Mouse (Mus musculus) spleen, adult 2 months (tissue): Measurements from ENCODE around the gene Nemf. TPM values are rescaled to one million over a fixed set of nuclear protein-coding genes. Genes with fewer than 3 reads are reported as not detected.
A peak's percentile ranks its signal among the peaks of the same experiment; 100 is the strongest.

Experiments used
- DNase-seq, 2 experiments: peaks; one replicate each; pipeline versions ENCODE4 v3.0.0 to v3.0.0-alpha.2; 2012 to 2021; ENCODE audit warnings: low spot score in 2 of 2, low read depth in 1 of 2
- H3K27ac ChIP-seq: fragments of 200-500 bp; 2 replicates; pipeline ENCODE4 v1.5.1; 2012; ENCODE audit warnings: low read length, inconsistent platforms; ENCODE audit not compliant: insufficient read depth
- H3K27me3 ChIP-seq: fragments of 200-500 bp; 2 replicates; pipeline ENCODE4 v1.6.1; 2012; ENCODE audit warnings: mild to moderate bottlenecking, moderate library complexity, low read length, inconsistent platforms; ENCODE audit not compliant: control insufficient read depth, insufficient read depth
- H3K36me3 ChIP-seq: fragments of 200-500 bp; 2 replicates; pipeline ENCODE4 v1.6.1; 2012; ENCODE audit warnings: mild to moderate bottlenecking, low read length, inconsistent platforms; ENCODE audit not compliant: control insufficient read depth, insufficient read depth
- H3K4me1 ChIP-seq: fragments of 200-500 bp; 2 replicates; pipeline ENCODE4 v1.6.1; 2011; ENCODE audit warnings: inconsistent platforms; ENCODE audit not compliant: control insufficient read depth, insufficient read depth, insufficient read length
- H3K4me3 ChIP-seq: fragments of 200-500 bp; 2 replicates; pipeline ENCODE4 v1.5.1; 2011; ENCODE audit warnings: mild to moderate bottlenecking, inconsistent platforms; ENCODE audit not compliant: insufficient read depth, insufficient read length; ENCODE audit errors: extremely low read depth
- CTCF ChIP-seq: fragments of 200-500 bp; IDR thresholded peaks from 2 replicates; pipeline ENCODE4 v1.5.1; 2011; ENCODE audit warnings: mild to moderate bottlenecking, inconsistent platforms; ENCODE audit not compliant: insufficient read depth, insufficient read length, insufficient replicate concordance; ENCODE audit errors: extremely low read depth
- POLR2A ChIP-seq: fragments of 200-500 bp; IDR thresholded peaks from 2 replicates; pipeline ENCODE4 v1.6.1; 2011; ENCODE audit warnings: low read depth, low read length, inconsistent platforms
- WGBS: fragments of 180-500 bp; shearing (Covaris S2); methylation state at CpG from one replicate; pipeline ENCODE4 v1.1.7; 2018; 5-methylcytosine and 5-hydroxymethylcytosine counted together
- polyA plus RNA-seq: library from polyadenylated mRNA; depleted of rRNA; stranded (reverse); fragments of >200 nt; gene quantifications from 2 replicates; pipeline ENCODE4 v1.2.3, GENCODE M21; 2012

The Nemf gene
- polyA plus RNA-seq, 1 experiment, result 2.6 TPM

DNA sequence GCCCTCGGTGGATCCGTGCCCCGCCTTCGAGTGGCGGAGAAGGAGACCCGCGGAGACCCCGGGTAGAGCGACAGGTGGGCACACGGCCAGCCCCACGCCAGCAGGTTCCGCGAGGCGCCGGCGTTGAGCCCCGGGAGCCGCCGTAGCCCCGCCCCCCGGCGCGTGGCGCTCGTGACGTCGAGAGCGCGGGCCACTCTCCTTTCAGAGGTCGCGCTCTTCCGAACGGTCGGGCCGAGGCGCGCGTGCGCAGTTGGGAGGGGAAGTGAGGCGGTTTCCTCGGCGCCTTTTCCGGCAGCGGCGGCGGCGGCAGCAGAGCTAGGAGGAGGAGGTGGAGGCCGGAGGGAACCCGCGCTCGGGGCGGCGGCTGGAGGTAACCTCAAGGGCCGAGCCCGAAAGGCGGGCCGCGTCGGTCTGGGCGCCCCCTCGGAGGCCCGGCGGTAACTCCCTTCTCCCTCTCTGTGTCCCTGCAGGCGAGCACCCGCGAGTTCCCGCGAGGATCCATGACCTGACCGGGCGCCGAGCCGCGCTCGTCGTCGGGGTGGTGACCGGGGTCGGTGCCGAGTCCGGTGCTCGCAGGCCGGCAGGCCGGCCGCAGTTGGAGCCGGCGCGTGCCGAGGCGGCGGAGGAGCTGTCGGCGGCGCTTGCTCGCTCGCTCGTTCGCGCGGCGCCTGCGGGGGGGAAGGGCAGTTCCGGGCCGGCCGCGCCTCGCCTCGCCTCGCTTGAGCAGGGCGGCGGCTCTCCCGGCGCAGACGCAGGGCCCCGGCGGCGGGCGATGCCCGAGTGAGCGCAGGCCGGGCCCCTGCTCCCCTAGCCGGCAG is 15.1 kb upstream of the Nemf start, which contains the start of the genes Arf6 and Gm9887:
Gene Arf6 (plus strand): TSS at position 297 of the 818 bp plus-strand sequence.
Gene Gm9887 (minus strand): TSS at position 605 of the 818 bp plus-strand sequence.
- DNase-seq, result peak; percentile 94 to 99
- no peak for TF ChIP-seq CTCF
- peak; percentile 80 for TF ChIP-seq POLR2A
- peak within 1 kb of the TSS; percentile 91 for H3K4me3 ChIP-seq
- H3K36me3 ChIP-seq, result peaks cover 9% of the 10 kb centered on the region
- peaks cover 2% of the 10 kb centered on the region; the same call in 1 of the 2 replicates for H3K4me1 ChIP-seq
- under 1% methylated on average over 113 of the region's 121 CpGs for WGBS
- peak within 1 kb of the TSS; percentile 99 for H3K27ac ChIP-seq
- no peaks in the 10 kb centered on the region for H3K27me3 ChIP-seq

GRCm38 (mm10) chr12:69371421-69371853 is 14.5 kb upstream of the Nemf start:
- TF ChIP-seq CTCF (peak; percentile 72; the same call in 1 of the 2 replicates), POLR2A (no peak)
- Histone ChIP-seq H3K4me3 (peak overlapping the region; percentile 69), H3K27ac (peak overlapping the region; percentile 94), H3K4me1 (peaks cover 2% of the 10 kb centered on the region; the same call in 1 of the 2 replicates), H3K27me3 (no peaks in the 10 kb centered on the region), H3K36me3 (peaks cover 9% of the 10 kb centered on the region)
- peak; percentile 76 to 81 for DNase-seq
- under 1% methylated on average over 23 of the region's 24 CpGs for WGBS

- 9% methylated on average over 7 of the region's 7 CpGs for WGBS
- TF ChIP-seq CTCF (no peak), POLR2A (no peak)
- Histone ChIP-seq H3K27ac (peak overlapping the region; percentile 94), H3K27me3 (no peaks in the 10 kb centered on the region), H3K36me3 (peaks cover 9% of the 10 kb centered on the region), H3K4me1 (peaks cover under 1% of the 10 kb centered on the region; the same call in 1 of the 2 replicates), H3K4me3 (peak overlapping the region; percentile 69; the same call in 1 of the 2 replicates)
- no peak for DNase-seq
Measured at GRCm38 (mm10) chr12:69370936-69371335, 14.0 kb upstream of the Nemf start.

- no peaks in the 10 kb centered on the region for H3K36me3 ChIP-seq
- no peak for TF ChIP-seq POLR2A
- TF ChIP-seq CTCF, result no peak
- 64% methylated on average over 2 of the region's 2 CpGs for WGBS
Measured at GRCm38 (mm10) chr12:69367557-69367956, 10.6 kb upstream of the Nemf start.

GRCm38 (mm10) chr12:69366424-69366823 is 9.5 kb upstream of the Nemf start:
- Histone ChIP-seq H3K27ac (no peak overlapping the region), H3K36me3 (no peaks in the 10 kb centered on the region), H3K4me1 (peaks cover 3% of the 10 kb centered on the region; the same call in 1 of the 2 replicates), H3K27me3 (no peaks in the 10 kb centered on the region), H3K4me3 (no peak overlapping the region)
- peak in 1 of 2 experiments; percentile 21 for DNase-seq
- TF ChIP-seq CTCF, result no peak
- TF ChIP-seq POLR2A, result no peak

More at GRCm38 (mm10) chr12:69367557-69367956, 10.6 kb upstream of the Nemf start:
- no peak overlapping the region for H3K4me3 ChIP-seq
- no peaks in the 10 kb centered on the region for H3K27me3 ChIP-seq
- no peak for DNase-seq
- no peak overlapping the region for H3K27ac ChIP-seq
- H3K4me1 ChIP-seq, result peaks cover under 1% of the 10 kb centered on the region; the same call in 1 of the 2 replicates

- H3K27me3 ChIP-seq, result no peaks in the 10 kb centered on the region
- no peaks in the 10 kb centered on the region for H3K36me3 ChIP-seq
- TF ChIP-seq CTCF (no peak), POLR2A (no peak)
- H3K4me3 ChIP-seq, result no peak overlapping the region
- peaks cover 3% of the 10 kb centered on the region; the same call in 1 of the 2 replicates for H3K4me1 ChIP-seq
- DNase-seq, result no peak
- WGBS, result 75% methylated on average over 7 of the region's 7 CpGs
- no peak overlapping the region for H3K27ac ChIP-seq
Measured at GRCm38 (mm10) chr12:69365757-69366156, 8.8 kb upstream of the Nemf start.
